Mouse (Mus musculus) bone marrow, adult 2 months (tissue): ENCODE measurements around the gene Fgd6. TPM values are rescaled to one million over a fixed set of nuclear protein-coding genes. Genes with fewer than 3 reads are reported as not detected.

ENCODE experiments used
- H3K27ac ChIP-seq: fragments of 200-500 bp; 2 replicates; pipeline ENCODE4 v1.5.1; 2012; ENCODE audit warnings: low read depth, mild to moderate bottlenecking, control low read depth, inconsistent platforms, low read length; ENCODE audit not compliant: control insufficient read depth, poor library complexity, insufficient read depth
- H3K4me1 ChIP-seq: fragments of 200-500 bp; 2 replicates; pipeline ENCODE4 v1.6.1; 2011; ENCODE audit warnings: low read length; ENCODE audit not compliant: control insufficient read depth, insufficient read depth
- H3K4me3 ChIP-seq: fragments of 200-500 bp; replicated peaks from 2 replicates; pipeline ENCODE3; 2011; ENCODE audit warnings: mild to moderate bottlenecking, low read depth, low read length, control low read depth; ENCODE audit not compliant: control insufficient read depth
- CTCF ChIP-seq: fragments of 200-500 bp; IDR thresholded peaks from 2 replicates; pipeline ENCODE4 v1.5.1; 2011; ENCODE audit warnings: low read length, control low read depth; ENCODE audit not compliant: control insufficient read depth, insufficient read depth
- POLR2A ChIP-seq: fragments of 200-500 bp; IDR thresholded peaks from 2 replicates; pipeline ENCODE4 v1.6.1; 2011; ENCODE audit warnings: low read depth, mild to moderate bottlenecking, control low read depth, low read length, borderline replicate concordance; ENCODE audit not compliant: control insufficient read depth
- WGBS: fragments of 180-500 bp; shearing (Covaris S2); methylation state at CpG from one replicate; pipeline ENCODE4 v1.1.7; 2018; 5-methylcytosine and 5-hydroxymethylcytosine counted together
- polyA plus RNA-seq: library from polyadenylated mRNA; stranded (reverse); fragments of >200 nt; gene quantifications from 2 replicates; pipeline ENCODE4 v1.2.4, GENCODE M21; 2011; ENCODE audit warnings: low replicate concordance; ENCODE audit not compliant: missing spikeins, insufficient read depth, insufficient read length

Gene Fgd6
- polyA plus RNA-seq, result 3.6 and 4.0 TPM in 2 replicates

DNA sequence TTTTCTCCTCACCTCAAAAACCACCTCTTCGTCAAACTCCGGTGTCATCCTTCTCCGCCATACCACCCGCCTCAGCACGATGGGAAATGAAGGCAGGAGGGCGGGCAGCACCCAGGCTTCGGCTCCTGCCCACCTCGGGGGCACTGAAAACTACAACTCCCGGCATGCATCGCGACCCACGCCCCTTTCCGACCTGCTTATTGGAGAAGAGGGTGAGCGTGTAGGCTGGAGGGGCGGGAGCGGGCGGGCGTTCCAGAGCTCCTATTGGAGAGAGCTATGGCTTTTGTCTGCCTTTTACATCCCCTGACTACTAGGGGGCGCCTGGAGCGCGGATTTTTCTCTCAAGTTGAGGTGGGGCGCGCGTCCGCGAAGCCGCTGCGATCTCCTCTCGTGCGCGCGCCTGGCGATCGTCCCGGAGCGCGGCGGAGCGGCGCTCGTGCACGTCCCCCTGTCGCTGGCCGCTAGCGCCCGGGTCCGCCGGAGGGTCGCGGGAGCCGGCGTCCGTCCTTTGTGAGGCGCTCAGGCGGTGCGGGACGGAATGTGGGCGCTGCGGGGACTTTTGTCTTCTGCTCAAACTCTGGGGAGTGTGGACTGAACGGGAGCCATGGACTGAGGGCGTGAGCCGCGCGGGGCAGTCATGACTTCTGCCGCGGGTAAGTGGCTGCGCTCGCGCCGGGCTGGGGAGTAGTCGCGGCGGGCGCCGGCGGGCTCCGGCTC lies at the start of gene Fgd6, which contains the start of gene Vezt:
TSS of gene Fgd6 (plus strand) at position 344 of the 717 bp plus-strand sequence.
TSS of gene Vezt (minus strand) at position 160 of the 717 bp plus-strand sequence.
- TF ChIP-seq CTCF (peak; percentile 57), POLR2A (peak; percentile 67; the same call in 1 of the 2 replicates)
- H3K4me1 ChIP-seq, result no peaks in the 10 kb centered on the region; the same call in none of the 2 replicates
- H3K4me3 ChIP-seq, result peak within 1 kb of the TSS; percentile 97
- H3K27ac ChIP-seq, result peak within 1 kb of the TSS; percentile 84
- WGBS, result under 1% methylated on average over 77 of the region's 77 CpGs

GRCm38 (mm10) chr10:93994136-93994535 lies 41.7 kb upstream of the Fgd6 start:
- H3K27ac ChIP-seq, result no peak overlapping the region
- no peaks in the 10 kb centered on the region; the same call in 1 of the 2 replicates for H3K4me1 ChIP-seq
- TF ChIP-seq POLR2A (no peak), CTCF (no peak)
- WGBS, result 92% methylated on average over 10 of the region's 10 CpGs
- no peak overlapping the region for H3K4me3 ChIP-seq

- Histone ChIP-seq H3K27ac (no peak overlapping the region), H3K4me1 (no peaks in the 10 kb centered on the region; the same call in 1 of the 2 replicates), H3K4me3 (no peak overlapping the region)
- 93% methylated on average over 1 of the region's 1 CpGs for WGBS
- TF ChIP-seq CTCF (no peak), POLR2A (no peak)
Observed at GRCm38 (mm10) chr10:93995100-93995499, 40.7 kb upstream of the Fgd6 start.

GRCm38 (mm10) chr10:93999357-93999756 lies 36.4 kb upstream of the Fgd6 start:
- TF ChIP-seq POLR2A (no peak), CTCF (no peak)
- H3K27ac ChIP-seq, result no peak overlapping the region
- WGBS, result 60% methylated on average over 1 of the region's 1 CpGs

GRCm38 (mm10) chr10:94000223-94000622 lies 35.6 kb upstream of the Fgd6 start:
- 27% methylated on average over 10 of the region's 10 CpGs for WGBS
- Histone ChIP-seq H3K4me1 (no peaks in the 10 kb centered on the region; the same call in 1 of the 2 replicates), H3K27ac (no peak overlapping the region), H3K4me3 (no peak overlapping the region)
- TF ChIP-seq POLR2A (no peak), CTCF (no peak)

More at GRCm38 (mm10) chr10:93999357-93999756, 36.4 kb upstream of the Fgd6 start:
- Histone ChIP-seq H3K4me1 (no peaks in the 10 kb centered on the region; the same call in 1 of the 2 replicates), H3K4me3 (no peak overlapping the region)

DNA sequence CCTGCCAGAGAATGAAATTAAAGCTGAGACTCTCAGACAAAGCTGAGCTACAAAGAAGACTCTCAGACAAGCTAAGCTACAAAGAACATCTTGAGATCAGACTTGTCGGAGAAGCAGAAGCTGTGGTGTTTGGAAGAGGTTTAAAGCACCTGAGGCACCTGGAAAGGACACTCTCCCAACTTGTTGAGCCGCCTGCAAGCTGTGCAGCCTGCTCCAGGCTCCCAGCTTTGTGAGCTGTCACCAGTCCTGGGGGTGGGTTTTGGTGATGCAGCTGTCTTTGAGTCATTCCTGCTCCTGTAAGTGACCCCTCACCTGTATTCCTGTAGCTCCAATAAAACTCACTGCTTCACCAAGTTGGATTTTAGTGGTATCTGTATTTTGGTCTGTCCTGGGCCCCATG lies 27.4 kb upstream of the Fgd6 start:
- TF ChIP-seq CTCF (no peak), POLR2A (no peak)
- no peaks in the 10 kb centered on the region for H3K4me1 ChIP-seq
- no peak overlapping the region for H3K27ac ChIP-seq
- 88% methylated on average over 2 of the region's 2 CpGs for WGBS
- no peak overlapping the region for H3K4me3 ChIP-seq

- no peak for TF ChIP-seq POLR2A
- TF ChIP-seq CTCF, result no peak
- Histone ChIP-seq H3K4me3 (no peak overlapping the region), H3K4me1 (no peaks in the 10 kb centered on the region), H3K27ac (no peak overlapping the region)
- 72% methylated on average over 3 of the region's 3 CpGs for WGBS
Observed at GRCm38 (mm10) chr10:94009991-94010679, 25.7 kb upstream of the Fgd6 start.

- H3K27ac ChIP-seq, result no peak overlapping the region
- no peaks in the 10 kb centered on the region for H3K4me1 ChIP-seq
- H3K4me3 ChIP-seq, result no peak overlapping the region
- TF ChIP-seq POLR2A (no peak), CTCF (no peak)
- 80% methylated on average over 2 of the region's 2 CpGs for WGBS
Observed at GRCm38 (mm10) chr10:94011024-94011423, 24.8 kb upstream of the Fgd6 start.
